ENCODE assay signal across 21 mouse cellular contexts in the genomic region with DNA sequence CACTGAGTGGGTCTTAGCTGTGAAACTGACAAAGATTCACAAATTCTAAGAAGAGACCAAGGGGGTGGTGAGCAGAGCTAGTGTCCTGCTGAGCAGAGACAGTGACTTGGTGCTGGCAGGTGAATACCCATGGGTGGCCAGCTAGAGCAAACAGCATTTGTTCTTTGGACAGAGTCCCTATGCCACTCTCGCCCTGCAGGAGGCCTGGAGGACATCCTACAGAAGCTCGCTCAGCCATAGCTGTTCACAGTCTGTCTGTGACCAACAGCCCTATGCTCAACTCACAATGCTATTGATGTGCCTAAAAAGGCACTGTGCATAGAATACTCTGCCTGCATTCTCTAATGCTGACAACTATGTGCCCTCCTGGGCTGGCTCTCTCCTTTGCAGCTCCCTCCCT.
A peak's percentile ranks its signal among the peaks of the same experiment; 100 is the strongest.
DNase-seq lines count a peak whose midpoint lies in the region; TF ChIP-seq lines count a peak whose summit lies in the region.
"Had no signal": no experiment of that assay in that cellular context is flagged by ENCODE, and none has a peak within 500 bp of the region (broad histone marks: within the 10 kb centered on the region; RNA-seq: fewer than 3 reads in every experiment).

No protein-coding gene starts in this region.

- TF ChIP-seq CTCF in cerebellum, adult 2 months (IDR thresholded peaks at IDR 0.05; ENCODE audit: borderline replicate concordance, insufficient read depth, low read depth, low read length): peak; percentile 32; the same call in 1 of the 2 replicates

- TF ChIP-seq POLR2A in cerebellum, adult 2 months (IDR thresholded peaks at IDR 0.05; ENCODE audit: borderline replicate concordance, insufficient read depth, low read length): no peak

- peak overlapping the region; percentile 87 for H3K27ac ChIP-seq in cerebellum, adult 2 months (ENCODE audit: insufficient read depth, low read length)
- H3K27ac ChIP-seq: embryonic facial prominence, embryonic 12.5 days; limb, embryonic 13.5 days; midbrain, embryonic 12.5 days had no signal

- 22% methylated on average over 2 of the region's 2 CpGs for WGBS in cerebellum, adult 2 months

- H3K4me1 ChIP-seq in cerebellum, adult 2 months (ENCODE audit: control insufficient read depth, insufficient read depth, low read length): peaks cover 44% of the 10 kb centered on the region
- H3K4me1 ChIP-seq: embryonic facial prominence, embryonic 12.5 days; limb, embryonic 13.5 days; megakaryocyte, embryonic 14.5 days; midbrain, embryonic 12.5 days had no signal

- H3K4me3 ChIP-seq in cerebellum, adult 2 months (replicated peaks; ENCODE audit: insufficient read depth, low read depth, low read length): no peak overlapping the region
- H3K4me3 ChIP-seq: embryonic facial prominence, embryonic 12.5 days; limb, embryonic 13.5 days; megakaryocyte, embryonic 14.5 days; midbrain, embryonic 12.5 days had no signal

- intact Hi-C loops in left cerebral cortex, postnatal 4 days (cut with DNase I): no loop called here
- intact Hi-C loops in left cerebral cortex, postnatal 25 days (cut with DNase I): no loop called here

- no peaks in the 10 kb centered on the region for H3K27me3 ChIP-seq in cerebellum, adult 2 months (ENCODE audit: control insufficient read depth, insufficient read depth, low read length)
- H3K27me3 ChIP-seq: CH12.LX; embryonic facial prominence, embryonic 12.5 days; megakaryocyte, embryonic 14.5 days; midbrain, embryonic 12.5 days had no signal

- DNase-seq in left cerebral cortex, postnatal 4 days: peak; percentile 30
- DNase-seq in left cerebral cortex, postnatal 25 days (ENCODE audit: low spot score in 2 of 2): no peak
- DNase-seq in cerebellum, adult 11 months: peak; percentile 78
- DNase-seq in cerebellum, adult 2 months: peak; percentile 84 to 91
- DNase-seq in cerebellum, postnatal 14 days: peak; percentile 61 to 77
- DNase-seq in adrenal gland, postnatal 10 days: no peak
- DNase-seq in kidney, adult 11 months: no peak
- DNase-seq in lung, adult 18-20 months: no peak
- DNase-seq: adrenal gland, postnatal 25 days; B cell, adult 2 months; embryo, embryonic 11 days; kidney, postnatal 25 days; lung, postnatal 4 days; right cerebral cortex, adult 18-20 months; spleen, adult 18-20 months; thymus, postnatal 14 days had no signal

Comparison
In these comparisons a context has a peak if more than half of its experiments do, and no peak if none do; other contexts are left out.
1. DNase-seq: peak in left cerebral cortex, postnatal 4 days (single experiment), cerebellum, adult 11 months (single experiment), cerebellum, adult 2 months (2 of 2) and cerebellum, postnatal 14 days (2 of 2); none in left cerebral cortex, postnatal 25 days (0 of 2), adrenal gland, postnatal 10 days (single experiment), kidney, adult 11 months (single experiment) and lung, adult 18-20 months (0 of 2).